Mouse (Mus musculus): ENCODE data around the gene Exoc5.
A peak's percentile ranks its signal among the peaks of the same experiment; 100 is the strongest.

Gene Exoc5

GRCm38 (mm10) chr14:49001655-49002054 is 64.8 kb downstream of the Exoc5 start:
- DNase-seq = no peak

GRCm38 (mm10) chr14:48998795-48999194 is 67.7 kb downstream of the Exoc5 start:
- no peak for DNase-seq

GRCm38 (mm10) chr14:48993861-48994260 is 72.6 kb downstream of the Exoc5 start:
- no peak for DNase-seq

DNA sequence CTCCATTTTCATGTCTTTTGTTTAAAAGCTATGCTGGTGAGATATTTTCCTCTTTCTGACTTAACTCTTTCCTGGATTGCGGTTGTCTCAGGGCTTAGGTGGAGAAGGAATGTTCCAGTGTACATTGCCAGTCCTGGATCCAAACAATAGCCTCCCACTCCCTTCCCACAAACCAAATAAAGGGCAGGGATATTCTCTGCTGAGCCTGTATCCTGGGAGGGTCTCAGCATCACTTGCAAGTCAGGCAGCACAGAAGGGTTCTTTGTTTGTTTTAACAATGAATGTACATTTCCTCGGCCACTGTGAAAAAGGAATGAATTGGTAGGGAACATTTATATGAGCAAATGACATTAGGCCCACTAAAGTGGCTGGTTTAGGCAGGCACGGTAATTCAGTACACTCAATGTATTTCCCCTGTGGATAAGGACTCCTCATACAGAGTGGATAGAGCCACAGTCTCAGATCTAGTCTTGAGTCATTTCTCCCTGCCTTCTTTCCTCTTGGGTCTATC is 74.3 kb downstream of the Exoc5 start:
- DNase-seq = no peak

GRCm38 (mm10) chr14:48991144-48991522 is 75.3 kb downstream of the Exoc5 start:
- no peak for DNase-seq

DNA sequence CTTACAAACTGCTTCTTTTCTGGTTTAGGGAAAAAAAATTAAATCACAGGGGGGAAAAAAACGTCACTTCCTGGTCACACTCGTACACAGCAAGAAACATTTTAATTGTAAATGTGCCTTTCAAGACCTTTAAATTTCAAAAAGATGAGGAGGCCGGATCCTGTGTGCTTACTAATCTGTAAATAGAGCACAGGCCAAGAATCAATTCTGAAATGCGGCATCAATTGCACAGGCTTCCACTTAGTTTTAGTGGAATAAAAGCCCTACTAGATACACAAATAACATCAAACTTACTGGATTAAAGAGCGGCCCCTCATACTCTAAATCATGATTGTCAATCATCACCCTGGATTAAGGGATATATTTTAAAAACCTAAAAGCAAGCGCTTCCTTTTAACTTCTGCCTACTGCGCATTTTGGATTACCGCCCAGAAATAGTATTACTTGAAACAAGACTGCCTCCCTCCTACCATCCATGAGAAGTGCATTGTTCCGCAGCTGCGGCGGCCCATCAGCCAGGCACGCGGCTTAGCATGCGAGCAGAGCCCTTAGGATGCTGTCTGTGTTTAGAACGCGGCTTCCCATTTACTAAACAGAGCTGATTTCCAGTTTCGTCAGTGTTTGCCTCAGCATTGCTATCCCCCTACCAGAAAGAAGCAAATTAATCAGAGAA is 75.8 kb downstream of the Exoc5 start:
- peak; percentile 86 for DNase-seq

GRCm38 (mm10) chr14:48989831-48990230 is 76.6 kb downstream of the Exoc5 start:
- no peak for DNase-seq

DNA sequence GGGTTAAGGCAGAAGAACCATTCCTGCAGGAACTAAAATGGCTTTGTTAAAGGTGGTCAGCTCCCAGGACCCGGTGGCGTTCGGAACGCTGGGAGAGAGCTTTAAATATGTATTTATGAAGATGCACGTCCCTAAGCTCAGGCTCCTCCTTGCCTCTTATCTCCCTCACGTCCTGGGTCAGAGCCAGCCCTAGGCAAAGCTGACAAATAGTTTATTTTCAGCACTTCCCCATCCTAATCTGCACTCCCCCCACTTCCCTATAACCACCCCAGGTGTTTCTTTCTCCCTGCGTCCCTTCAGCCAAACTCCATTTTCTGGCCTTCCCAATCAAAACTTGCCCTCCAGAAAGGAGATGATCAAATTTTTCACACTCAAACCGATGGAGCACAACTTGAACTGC is 80.2 kb downstream of the Exoc5 start:
- DNase-seq = no peak

DNA sequence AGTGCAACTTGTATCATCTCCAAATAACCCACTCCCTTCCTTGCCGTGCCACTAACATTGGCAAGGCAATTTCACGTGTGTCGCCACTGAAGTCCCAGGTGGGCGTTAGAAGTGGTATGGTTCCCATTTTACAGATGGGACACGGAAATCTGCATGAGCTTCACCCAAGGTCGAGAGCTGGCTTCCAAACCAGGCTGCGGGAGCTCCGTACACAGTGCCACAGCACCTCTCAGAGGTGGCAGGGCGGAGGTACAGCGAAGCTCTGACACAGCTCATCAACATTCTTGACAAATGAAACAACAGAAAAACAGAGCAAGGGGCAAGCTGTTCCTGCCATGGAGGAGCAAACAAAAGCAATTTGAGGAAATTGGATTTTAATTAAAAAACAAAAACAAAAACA is 80.8 kb downstream of the Exoc5 start:
- peak; percentile 54 for DNase-seq

- no peak for DNase-seq
Measured at GRCm38 (mm10) chr14:48978971-48979388, 87.5 kb downstream of the Exoc5 start.

DNA sequence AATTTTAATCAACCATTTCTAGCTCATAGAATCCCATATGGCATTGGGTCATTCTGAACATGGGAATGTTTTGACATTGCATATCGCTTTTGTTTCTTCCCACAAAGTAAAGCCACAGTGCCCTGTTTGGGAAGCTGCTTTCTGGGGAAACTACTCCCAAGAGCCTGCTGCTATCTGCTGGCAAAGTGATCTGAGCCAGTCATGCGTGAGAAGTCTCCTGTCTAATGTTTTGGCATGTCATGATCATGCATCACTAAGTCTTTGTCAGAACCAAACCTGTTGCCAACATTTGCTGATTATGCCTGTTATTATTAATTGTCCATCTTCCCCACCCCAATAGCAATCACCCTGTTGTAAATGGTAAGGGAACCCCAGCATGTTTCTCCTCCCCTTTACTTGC is 94.9 kb downstream of the Exoc5 start:
- peak; percentile 30 for DNase-seq

GRCm38 (mm10) chr14:48968670-48969069 is 97.8 kb downstream of the Exoc5 start:
- no peak for DNase-seq
